Mouse (Mus musculus): ENCODE results near the gene Hoxd12.

- TF ChIP-seq USF2 (IDR thresholded peaks at IDR 0.05; ENCODE audit: borderline replicate concordance in 1 of 2, insufficient read depth in 1 of 2, low read depth in 1 of 2, low read length in 2 of 2) (no peak), CTCF (IDR thresholded peaks at IDR 0.05 in 2 of 3, conservative IDR thresholded peaks at IDR 0.05 in 1 of 3; ENCODE audit: control insufficient read depth in 1 of 3, insufficient read depth in 1 of 3, low read depth in 2 of 3, low read length in 3 of 3, poor library complexity in 1 of 3, severe bottlenecking in 1 of 3) (no peak), MAFK (IDR thresholded peaks at IDR 0.05; ENCODE audit: borderline replicate concordance, low read depth, low read length) (no peak), CHD2 (IDR thresholded peaks at IDR 0.05; ENCODE audit: low read length) (no peak), HCFC1 (IDR thresholded peaks at IDR 0.05; ENCODE audit: low read depth, low read length) (no peak), USF1 (IDR thresholded peaks at IDR 0.05; ENCODE audit: low read depth, low read length) (no peak), MAZ (IDR thresholded peaks at IDR 0.05; ENCODE audit: low read depth, low read length) (no peak), EP300 (IDR thresholded peaks at IDR 0.05; ENCODE audit: low read depth in 1 of 2, low read length in 2 of 2) (no peak), POLR2AphosphoS2 (IDR thresholded peaks at IDR 0.05; ENCODE audit: low read length) (no peak), GATA1 (IDR thresholded peaks at IDR 0.05; ENCODE audit: low read depth, low read length) (no peak), BHLHE40 (IDR thresholded peaks at IDR 0.05; ENCODE audit: borderline replicate concordance, low read depth, low read length) (no peak), NRF1 (IDR thresholded peaks at IDR 0.05; ENCODE audit: insufficient read depth, low read depth, low read length, poor library complexity, severe bottlenecking) (no peak)
Observed at GRCm38 (mm10) chr2:74678891-74679595, 4.2 kb downstream of the Hoxd12 start, which contains the start of gene Hoxd11.
